Mouse (Mus musculus) cortical plate, adult 2 months (tissue): ENCODE results near the gene Lrrc9.

Experiments used
- CTCF ChIP-seq: fragments of 200-500 bp; IDR thresholded peaks from 2 replicates; pipeline ENCODE4 v1.5.1; 2011; ENCODE audit warnings: mild to moderate bottlenecking, control low read depth, low read length; ENCODE audit not compliant: insufficient read depth; ENCODE audit errors: extremely low read depth
- POLR2A ChIP-seq: fragments of 200-500 bp; IDR thresholded peaks from 2 replicates; pipeline ENCODE4 v1.6.1; 2011; ENCODE audit warnings: mild to moderate bottlenecking, low read length, control low read depth; ENCODE audit not compliant: insufficient read depth; ENCODE audit errors: extremely low read depth

DNA sequence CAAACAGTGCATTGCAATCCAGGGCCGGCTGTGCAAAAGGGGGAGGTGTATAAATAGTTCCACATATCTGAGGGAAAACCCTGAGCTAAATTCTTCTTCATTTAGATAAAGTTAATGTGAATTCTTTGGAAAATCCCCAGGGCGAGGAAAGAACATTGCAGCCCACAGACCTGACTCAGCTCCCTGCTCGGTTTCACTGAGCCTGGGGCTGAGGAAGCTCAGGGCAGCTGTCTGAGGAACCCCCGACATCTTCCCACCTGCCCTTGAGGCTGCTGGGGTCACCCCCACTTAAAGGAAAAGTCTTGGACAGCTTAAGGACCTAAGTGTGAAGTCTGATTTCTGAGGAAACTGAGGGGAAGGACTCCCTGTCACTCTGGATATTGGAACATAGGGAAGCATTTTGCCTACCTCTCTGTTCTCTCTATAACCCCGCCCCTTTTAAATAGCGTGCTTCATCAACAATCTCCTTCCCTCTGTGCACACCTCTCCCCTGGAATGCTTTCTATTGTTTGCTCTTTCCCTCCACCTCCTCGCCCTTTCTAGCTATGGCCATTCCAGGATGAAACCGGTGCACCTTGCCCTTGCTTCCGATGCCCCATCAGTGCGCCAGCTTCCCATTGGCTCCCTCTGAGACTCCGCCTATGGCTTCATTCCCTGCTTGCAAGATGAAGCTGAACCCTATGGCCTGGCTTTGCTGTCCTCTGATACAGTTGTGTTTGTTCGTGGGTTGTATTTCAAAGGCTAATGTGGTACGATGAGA is 48.4 kb upstream of the Lrrc9 start:
- no peak for TF ChIP-seq CTCF
- no peak for TF ChIP-seq POLR2A
